Mouse (Mus musculus) embryo, embryonic 10.5 days (tissue): ENCODE data around the gene Zfp786.
"Not testable (repeated sequence)": the region's sequence is repeated elsewhere in the genome, so short reads cannot be mapped to it uniquely, and the experiment has no call there.

ENCODE experiments used
- DNase-seq: peaks from one replicate; pipeline ENCODE4 v3.0.0-alpha.2; 2015; ENCODE audit warnings: low spot score

Gene Zfp786

DNA sequence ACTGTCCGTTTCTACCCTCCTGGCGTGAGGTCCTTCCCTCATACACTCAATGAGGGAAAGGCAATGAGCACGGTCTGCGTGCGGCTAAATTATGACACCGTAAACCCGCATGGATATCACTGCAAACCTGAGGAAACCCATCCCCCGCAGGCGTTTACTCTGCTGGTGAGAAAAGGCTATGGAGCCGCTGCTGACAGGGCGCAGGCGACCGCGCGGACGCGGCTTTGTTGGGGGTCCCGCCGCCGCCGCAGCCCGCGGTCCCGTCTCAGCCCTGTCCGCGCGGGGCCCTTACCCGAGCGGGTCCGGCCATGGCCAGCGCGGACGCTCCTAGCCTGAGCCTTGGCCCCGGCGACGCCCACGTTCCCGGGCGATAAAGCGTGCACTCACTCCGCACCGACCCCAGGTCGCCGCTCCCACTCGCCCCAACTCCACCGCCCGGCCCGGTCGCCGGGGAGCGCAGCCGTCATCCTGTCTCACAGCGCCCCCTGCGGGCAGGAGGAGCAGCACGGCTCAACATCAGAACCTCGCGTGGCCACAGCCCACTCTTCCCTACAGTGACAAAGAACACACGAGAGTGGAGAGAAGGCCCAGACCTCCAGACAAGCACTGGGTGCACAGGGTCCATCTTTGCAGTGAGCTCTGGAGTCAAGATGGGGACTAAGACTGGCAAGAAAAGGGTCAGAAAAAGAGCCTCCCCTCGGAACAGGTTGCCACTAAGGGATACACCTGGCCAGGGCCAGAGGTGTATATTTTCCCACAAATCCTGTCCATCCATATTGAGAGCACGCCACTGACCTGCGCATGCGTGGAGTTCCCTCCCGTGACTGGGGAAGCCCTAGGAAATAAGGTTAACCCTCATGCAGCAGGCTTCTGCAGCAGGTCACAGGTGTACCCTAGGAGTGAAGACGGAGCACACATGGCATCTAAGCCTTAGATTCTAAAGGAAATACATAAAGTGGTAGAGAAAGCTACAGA, at the start of gene Zfp786:
Gene Zfp786 (minus strand): TSS at position 764 of the 975 bp plus-strand sequence.
- DNase-seq = peak; percentile 92

- DNase-seq = no peak
Measured at GRCm38 (mm10) chr6:47880166-47880565, 49.5 kb upstream of the Zfp786 start.

DNA sequence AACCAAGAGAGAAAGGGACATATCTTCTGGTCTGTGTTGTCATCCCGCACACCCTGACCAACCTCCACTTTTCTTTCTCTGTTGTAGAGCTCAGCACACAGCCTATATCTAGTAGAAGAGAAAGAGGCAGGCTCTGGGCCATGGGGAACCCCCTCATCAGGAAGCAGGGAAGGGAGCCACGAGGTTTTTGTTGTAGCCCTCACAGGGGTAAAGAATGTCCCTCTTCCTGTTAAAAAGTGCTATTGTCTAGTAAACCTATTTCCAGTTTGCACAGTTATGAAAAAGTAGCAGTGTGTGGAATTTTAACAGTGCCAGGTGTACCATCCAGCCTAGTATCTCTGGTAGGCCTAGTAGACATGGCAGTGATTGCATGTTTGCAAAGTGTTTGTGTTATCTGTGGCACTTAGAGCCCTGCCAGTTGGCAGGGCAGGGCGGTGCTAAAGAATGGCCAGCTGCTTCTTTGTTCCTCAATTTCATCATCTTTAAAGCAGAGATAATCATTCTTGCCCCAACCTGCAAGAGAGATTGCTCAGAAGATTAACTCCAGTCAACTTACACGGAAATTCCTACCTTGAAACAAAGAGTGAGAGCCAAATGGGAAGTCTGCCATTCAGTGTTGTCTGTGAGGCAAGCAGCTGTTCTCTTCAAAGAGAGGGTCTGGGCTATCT, 48.5 kb upstream of the Zfp786 start:
- no peak for DNase-seq

GRCm38 (mm10) chr6:47878593-47878992, 47.9 kb upstream of the Zfp786 start:
- peak; percentile 24 for DNase-seq

DNA sequence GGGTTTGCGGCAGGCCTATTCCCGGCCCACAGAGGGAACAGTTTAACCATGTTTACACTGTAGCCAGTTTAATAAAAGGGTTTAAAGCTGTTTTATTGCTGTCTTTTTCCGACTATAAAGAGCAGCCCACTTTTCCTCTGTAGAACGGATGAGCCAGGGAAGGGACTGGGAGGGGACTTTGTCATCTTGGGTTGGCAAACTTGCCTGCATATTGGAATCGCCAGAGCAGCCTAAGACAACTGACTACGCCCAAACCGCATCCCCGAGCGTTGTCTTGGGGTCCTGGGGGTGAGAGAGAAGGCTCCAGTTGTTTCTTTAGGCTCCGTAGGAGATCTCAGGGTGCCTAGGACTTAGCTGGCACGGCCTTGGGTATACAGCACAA, 47.5 kb upstream of the Zfp786 start:
- peak; percentile 55 for DNase-seq

DNA sequence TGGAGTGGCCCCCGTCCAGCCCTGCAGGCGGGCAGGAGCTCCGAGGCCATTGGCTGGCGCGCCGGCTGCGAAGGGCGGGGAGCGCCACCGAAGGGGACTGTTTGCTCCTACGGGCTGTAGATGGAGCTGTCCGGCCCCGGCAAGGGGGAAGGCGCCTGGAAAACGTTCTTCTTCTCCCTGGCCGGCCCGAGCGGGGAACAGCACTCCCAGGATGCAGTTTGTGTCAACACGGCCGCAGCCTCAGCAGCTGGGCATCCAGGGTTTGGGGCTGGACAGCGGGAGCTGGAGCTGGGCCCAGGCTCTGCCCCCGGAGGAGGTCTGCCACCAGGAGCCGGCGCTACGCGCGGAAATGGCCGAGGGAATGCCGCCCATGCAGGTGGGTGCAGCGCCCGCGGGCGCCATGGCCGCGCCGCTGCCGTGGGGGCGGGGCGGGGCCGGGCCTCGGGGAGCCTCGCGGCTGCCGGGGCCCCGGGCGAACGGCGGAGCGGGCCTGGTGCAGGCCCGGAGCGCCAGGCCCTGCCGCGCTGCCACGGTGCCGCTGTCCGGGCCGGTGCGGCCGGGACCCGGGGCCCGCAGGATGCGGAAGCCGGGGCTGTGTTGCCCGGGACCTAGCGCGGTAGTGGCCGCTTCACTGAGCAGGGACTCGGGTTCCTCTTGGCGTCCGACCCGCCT, 46.9 kb upstream of the Zfp786 start:
- DNase-seq = peak; percentile 93

- no peak for DNase-seq
Measured at GRCm38 (mm10) chr6:47877058-47877457, 46.4 kb upstream of the Zfp786 start, which contains the start of gene Zfp282. TSS of gene Zfp282 (plus strand) at chr6:47877204.

DNA sequence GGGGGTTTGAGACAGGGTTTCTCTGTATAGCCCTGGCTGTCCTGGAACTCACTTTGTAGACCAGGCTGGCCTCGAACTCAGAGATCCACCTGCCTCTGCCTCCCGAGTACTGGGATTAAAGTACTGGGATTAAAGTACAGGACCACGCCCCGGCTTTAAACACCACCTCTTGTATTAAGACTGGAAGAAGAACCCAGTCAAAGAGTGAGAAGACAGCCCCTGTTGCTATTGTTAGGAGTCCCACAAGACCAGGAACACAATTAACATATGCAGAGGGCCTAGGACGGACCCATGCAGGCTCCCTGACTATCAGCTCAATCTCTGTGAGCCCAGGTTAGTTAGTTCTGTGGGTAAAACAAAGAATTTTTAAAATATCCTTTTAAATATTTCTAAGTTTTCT, 41.6 kb upstream of the Zfp786 start:
- DNase-seq = no peak

DNA sequence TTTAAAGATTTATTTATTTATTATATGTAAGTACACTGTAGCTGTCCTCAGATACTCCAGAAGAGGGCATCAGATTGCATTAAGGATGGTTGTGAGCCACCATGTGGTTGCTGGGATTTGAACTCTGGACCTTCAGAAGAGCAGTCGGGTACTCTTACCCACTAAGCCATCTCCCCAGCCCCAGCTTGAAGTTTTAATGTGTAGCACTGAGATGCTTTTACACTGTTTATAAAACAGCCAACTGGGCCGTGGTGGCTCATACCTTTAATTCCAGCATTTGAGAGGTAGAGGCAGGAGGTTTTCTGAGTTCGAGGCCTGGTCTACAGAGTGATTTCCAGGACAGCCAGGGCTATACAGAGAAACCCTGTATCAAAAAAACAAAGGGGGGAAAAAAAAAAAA, 27.1 kb upstream of the Zfp786 start:
- not testable (repeated sequence) for DNase-seq

- no peak for DNase-seq
Measured at GRCm38 (mm10) chr6:47857241-47857640, 26.6 kb upstream of the Zfp786 start.

- no peak for DNase-seq
Measured at GRCm38 (mm10) chr6:47845779-47846178, 15.1 kb upstream of the Zfp786 start.

DNA sequence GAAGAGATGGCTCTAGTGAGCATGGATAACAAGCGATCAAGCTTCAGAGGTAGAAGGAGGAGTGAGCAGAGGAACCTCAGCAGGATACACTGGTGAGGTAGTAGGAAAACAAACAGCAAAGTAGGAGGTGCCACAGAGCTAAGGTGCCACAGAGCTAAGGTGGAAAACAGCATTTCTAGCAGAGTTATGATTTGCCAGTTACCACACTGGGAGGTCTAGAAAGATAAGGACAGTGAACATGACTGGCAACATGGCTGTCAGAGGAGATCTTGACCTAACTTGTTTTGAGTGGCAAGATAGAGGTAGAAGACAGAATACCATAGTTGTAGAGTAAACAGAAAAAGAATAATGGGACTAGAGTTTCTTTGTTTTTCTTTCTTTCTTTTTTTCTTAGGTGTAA, 11.7 kb upstream of the Zfp786 start:
- no peak for DNase-seq

DNA sequence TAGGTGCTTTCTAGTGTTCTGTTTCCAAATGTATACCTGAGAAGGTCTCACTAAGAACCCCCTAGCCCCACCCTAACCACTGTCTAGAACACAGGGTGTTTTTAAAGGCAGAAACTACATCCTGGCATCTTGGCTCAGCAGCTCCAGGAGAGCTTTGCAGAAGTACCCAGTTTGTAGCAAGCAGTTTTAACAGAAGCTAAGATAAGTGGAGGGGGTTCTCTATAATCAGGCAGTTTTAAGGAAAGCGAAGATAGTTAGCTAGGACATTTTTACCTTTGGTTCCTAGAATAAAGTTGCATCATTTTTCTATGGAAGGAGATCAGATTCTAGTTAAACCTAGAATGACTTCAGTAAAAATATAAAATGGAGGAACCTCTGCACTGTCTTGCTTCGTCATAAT, 11.2 kb upstream of the Zfp786 start:
- no peak for DNase-seq

- no peak for DNase-seq
Measured at GRCm38 (mm10) chr6:47841077-47841476, 10.4 kb upstream of the Zfp786 start.

DNA sequence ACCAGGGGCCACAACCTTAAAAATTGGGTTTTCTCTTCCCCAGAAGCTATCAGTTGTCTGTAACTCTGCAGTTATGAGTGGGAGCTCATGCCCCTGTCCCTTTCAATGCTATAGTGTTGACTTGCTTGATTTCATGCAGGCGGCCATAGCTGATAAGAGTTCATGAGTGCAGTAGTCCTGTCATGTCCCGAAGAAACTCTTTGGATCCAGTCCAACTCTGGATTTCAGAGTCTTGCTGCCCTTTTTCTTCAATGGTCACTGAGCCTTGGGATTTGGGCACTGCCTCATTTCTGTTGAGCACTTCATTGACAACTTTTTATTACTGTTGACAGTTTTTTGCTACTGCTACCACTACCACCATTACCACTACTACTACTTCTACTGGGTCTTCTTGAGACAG, 7.0 kb upstream of the Zfp786 start:
- no peak for DNase-seq

DNA sequence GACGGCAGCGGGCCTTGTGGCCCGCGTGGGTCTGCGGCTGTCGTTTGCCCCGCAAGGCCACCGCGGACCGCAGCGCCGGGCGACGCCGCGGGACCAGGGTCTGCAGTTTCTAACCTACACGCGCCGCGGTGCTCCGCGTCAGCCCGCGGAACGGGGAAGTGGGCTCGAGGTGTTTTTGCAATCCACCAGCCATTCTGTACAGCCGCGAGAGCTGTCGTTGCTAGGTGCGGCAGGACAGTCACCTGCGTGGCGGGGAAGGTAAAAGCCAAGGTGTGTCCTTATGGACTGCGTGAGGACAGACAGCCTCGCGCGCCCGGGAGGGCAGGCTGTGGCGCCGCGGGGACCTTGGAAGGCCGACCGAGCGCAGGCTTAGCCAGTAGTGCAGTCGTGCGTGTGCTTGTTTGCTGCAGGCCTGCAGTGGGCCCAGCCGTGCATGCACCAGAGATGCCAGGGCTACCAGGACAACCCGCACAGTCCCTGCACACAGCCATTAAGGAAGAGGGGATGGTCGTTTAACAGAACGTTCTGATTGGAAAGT, 5.4 kb upstream of the Zfp786 start:
- peak; percentile 73 for DNase-seq

DNA sequence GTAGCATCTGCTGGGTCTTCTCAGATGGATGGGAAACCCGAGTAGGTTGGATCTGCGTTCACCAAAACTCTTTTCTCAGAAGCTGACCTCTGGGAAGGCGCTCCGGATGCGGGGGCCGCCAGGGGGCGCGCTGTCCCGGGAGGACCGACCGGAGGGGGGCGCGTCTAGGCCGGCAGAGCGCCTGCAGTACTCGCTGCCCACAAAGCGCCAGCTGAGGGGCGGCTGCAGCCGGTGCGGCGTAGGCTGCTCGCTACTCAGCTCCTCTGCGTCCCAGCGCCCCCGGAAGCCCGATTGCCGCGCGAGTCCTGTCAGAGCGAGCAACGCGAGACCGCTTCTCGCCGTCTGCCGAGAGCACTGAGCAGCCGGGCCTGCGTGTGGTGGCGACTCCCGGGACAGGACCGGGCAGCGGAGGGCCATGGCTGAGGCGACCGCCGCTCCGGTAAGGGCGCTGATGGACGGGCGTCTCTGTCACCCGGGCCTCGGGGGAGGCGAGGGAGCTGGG, 4.9 kb upstream of the Zfp786 start, which contains the start of gene Zfp398:
Gene Zfp398 (plus strand): TSS at position 180 of the 502 bp plus-strand sequence.
- peak; percentile 93 for DNase-seq

DNA sequence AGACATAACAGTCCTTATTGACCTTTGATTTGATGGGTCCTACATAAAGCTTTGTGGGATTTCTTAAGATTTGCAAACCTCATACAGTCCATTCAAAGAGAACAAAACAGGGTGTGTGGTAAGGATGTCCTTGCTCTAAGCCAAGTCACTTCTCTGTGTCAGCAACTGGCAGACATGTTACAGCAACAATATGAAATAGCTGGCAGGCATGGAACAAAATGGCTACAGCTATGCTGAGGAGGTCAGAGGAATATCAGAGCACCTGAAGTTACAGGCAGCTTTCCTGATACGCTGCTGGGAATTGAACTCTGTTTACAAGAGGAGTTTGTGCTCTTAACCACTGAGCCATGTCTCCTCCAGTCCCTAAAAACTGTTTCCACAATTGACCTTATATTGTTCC, 1.6 kb upstream of the Zfp786 start:
- no peak for DNase-seq

DNA sequence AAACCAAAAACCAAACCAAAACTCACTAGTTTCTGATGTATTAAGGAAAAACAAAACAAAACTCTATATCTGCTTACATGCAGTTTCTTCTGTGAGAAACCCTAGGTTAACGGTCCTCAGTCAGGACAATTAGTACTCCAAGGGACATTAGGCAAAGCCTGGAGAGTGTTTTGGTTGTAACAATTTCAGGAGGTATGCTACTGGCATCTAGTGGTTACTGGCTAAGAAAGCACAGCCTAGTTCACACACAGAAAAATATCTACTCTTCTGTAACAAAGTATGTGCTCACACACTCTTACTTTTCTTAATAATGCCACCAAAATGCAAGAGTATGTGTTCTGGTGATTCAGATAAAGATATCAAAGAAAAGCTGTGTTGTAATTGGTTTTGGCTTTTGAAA, 1.7 kb downstream of the Zfp786 start:
- DNase-seq = peak; percentile 56

GRCm38 (mm10) chr6:47827462-47827861, 3.2 kb downstream of the Zfp786 start:
- no peak for DNase-seq

GRCm38 (mm10) chr6:47824241-47824640, 6.4 kb downstream of the Zfp786 start:
- DNase-seq = no peak

DNA sequence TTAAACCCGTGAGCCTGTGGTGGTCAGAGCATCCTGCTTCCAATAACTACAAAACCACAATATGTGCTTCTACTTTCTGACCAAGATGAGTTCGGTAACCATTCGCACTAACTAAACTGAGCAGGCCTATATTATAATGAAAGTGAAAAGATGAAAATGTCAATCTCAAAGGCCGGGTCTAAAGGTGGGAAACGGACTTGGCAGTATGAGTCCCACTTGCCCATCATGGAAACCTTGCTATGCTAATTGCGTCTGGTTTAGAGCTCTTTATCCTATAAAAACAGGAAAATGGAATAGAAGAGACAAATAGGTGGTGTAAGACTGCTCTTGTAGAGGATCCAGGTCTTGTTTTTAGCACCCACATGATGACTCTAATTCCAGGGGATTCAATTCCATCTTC, 8.9 kb downstream of the Zfp786 start:
- DNase-seq = no peak
